Mouse (Mus musculus) intestine, embryonic 16.5 days (tissue): ENCODE data around the gene Aff3. TPM values are rescaled to one million over a fixed set of nuclear protein-coding genes. Genes with fewer than 3 reads are reported as not detected.
A peak's percentile ranks its signal among the peaks of the same experiment; 100 is the strongest.

Experiments
- ATAC-seq: fragments of 200-750 bp; cut with Nextera tagmentation; 2 replicates; pipeline ENCODE4 v1.8.0; 2017; ENCODE audit warnings: moderate TSS enrichment, moderate library complexity
- H3K27ac ChIP-seq: fragments of 300-500 bp; sonication (generic); 2 replicates; pipeline ENCODE4 v1.5.1; 2014; ENCODE audit warnings: mild to moderate bottlenecking, low read length
- H3K27me3 ChIP-seq: fragments of 300-500 bp; sonication (generic); replicated peaks from 2 replicates; pipeline ENCODE4 v1.6.1; 2014; ENCODE audit warnings: low read length, control low read depth, mixed read lengths; ENCODE audit not compliant: control insufficient read depth, insufficient read depth
- H3K36me3 ChIP-seq: fragments of 300-500 bp; sonication (generic); 2 replicates; pipeline ENCODE4 v1.6.1; 2014; ENCODE audit warnings: low read length, control low read depth; ENCODE audit not compliant: control insufficient read depth, insufficient read depth
- H3K4me1 ChIP-seq: fragments of 300-500 bp; sonication (generic); 2 replicates; pipeline ENCODE4 v1.6.1; 2014; ENCODE audit warnings: low read length, control low read depth, mixed read lengths; ENCODE audit not compliant: control insufficient read depth, insufficient read depth
- H3K4me2 ChIP-seq: fragments of 300-500 bp; sonication (generic); 2 replicates; pipeline ENCODE4 v1.6.1; 2014; ENCODE audit warnings: low read depth, low read length, control low read depth
- H3K4me3 ChIP-seq: fragments of 300-500 bp; sonication (generic); 2 replicates; pipeline ENCODE4 v1.5.1; 2014; ENCODE audit warnings: mild to moderate bottlenecking, low read length
- H3K9ac ChIP-seq: fragments of 300-500 bp; sonication (generic); 2 replicates; pipeline ENCODE4 v1.6.1; 2014; ENCODE audit warnings: low read depth, low read length
- H3K9me3 ChIP-seq: fragments of 300-500 bp; sonication (generic); 2 replicates; pipeline ENCODE4 v1.6.1; 2016; ENCODE audit warnings: low read length, control low read depth; ENCODE audit not compliant: control insufficient read depth
- WGBS: fragments of 180-500 bp; shearing (Covaris S2); extraction: QIAGEN DNeasy Blood & Tissue Kit; methylation state at CpG from one replicate; pipeline ENCODE4 v1.1.7; 2014; 5-methylcytosine and 5-hydroxymethylcytosine counted together
- polyA plus RNA-seq: library from polyadenylated mRNA; unstranded; fragments of >200 nt; fragmentation: Nextera tagmentation; extraction: Ambion mirVana; gene quantifications from 2 replicates; pipeline ENCODE4 v1.2.1, GENCODE M21; 2015

Gene Aff3
- polyA plus RNA-seq, 1 experiment from 2014 or later = 2.1 TPM

DNA sequence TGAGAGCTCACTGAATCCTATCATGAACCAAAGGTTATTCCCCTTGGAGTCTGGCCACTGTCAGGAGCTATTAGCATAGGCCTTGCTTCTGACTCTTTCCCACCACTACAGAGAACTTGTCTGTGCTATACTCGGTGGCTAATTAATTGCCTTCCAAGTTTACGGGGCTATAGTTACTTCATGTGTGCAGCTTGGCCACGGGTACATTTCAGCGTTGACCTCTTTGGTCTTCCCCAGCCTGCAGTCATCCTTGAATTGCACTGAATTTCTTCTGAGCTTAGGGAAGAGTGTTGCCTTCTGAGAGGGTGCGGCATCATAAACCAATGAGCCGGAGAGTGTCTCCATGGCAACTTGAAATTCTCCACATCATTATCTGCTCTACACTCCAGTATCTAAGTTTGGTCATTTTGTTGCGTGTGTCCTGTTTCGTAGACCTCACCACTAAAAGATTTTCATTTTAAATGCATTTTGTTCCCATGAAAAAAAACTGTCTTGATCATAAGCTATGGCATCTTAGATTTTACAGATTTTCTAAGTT is 467.5 kb downstream of the Aff3 start:
- WGBS = 72% methylated on average over 8 of the region's 8 CpGs

DNA sequence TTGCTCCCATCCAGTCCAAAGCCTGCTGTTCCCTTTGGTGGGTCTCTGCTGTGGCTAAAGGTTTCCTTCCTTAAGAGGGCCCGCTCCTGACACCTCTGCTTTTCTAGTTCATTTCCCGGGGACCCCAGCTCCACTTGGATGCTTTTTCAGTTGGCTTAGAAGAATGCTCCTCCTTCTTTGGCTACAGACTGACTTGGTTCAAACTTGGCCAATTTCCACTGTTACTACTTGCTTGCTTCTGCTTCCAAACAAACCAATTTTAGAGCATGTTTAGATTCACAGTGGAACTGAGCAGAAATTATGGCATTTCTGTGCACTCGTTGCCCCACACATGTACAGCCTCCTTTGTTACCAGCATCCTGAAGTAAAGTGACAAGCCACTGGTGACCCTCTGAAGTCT is 469.0 kb downstream of the Aff3 start:
- H3K9me3 ChIP-seq = no peaks in the 10 kb centered on the region
- H3K27ac ChIP-seq = no peak overlapping the region
- H3K4me1 ChIP-seq = no peaks in the 10 kb centered on the region
- no peak overlapping the region for H3K9ac ChIP-seq
- WGBS = 77% methylated on average over 3 of the region's 3 CpGs
- no peaks in the 10 kb centered on the region for H3K36me3 ChIP-seq
- H3K27me3 ChIP-seq = no peaks in the 10 kb centered on the region
- ATAC-seq = no peak
- H3K4me2 ChIP-seq = no peak overlapping the region
- no peak overlapping the region for H3K4me3 ChIP-seq

More for the DNA sequence above, 467.5 kb downstream of the Aff3 start:
- H3K4me3 ChIP-seq = no peak overlapping the region
- no peaks in the 10 kb centered on the region for H3K27me3 ChIP-seq
- H3K4me2 ChIP-seq = no peak overlapping the region
- no peak overlapping the region for H3K27ac ChIP-seq
- 0 out of 2 replicates have a peak, but pooled peaks cover 2% of the 10 kb centered on the region for H3K4me1 ChIP-seq
- no peaks in the 10 kb centered on the region for H3K9me3 ChIP-seq
- ATAC-seq = no peak
- H3K36me3 ChIP-seq = no peaks in the 10 kb centered on the region
- H3K9ac ChIP-seq = no peak overlapping the region

DNA sequence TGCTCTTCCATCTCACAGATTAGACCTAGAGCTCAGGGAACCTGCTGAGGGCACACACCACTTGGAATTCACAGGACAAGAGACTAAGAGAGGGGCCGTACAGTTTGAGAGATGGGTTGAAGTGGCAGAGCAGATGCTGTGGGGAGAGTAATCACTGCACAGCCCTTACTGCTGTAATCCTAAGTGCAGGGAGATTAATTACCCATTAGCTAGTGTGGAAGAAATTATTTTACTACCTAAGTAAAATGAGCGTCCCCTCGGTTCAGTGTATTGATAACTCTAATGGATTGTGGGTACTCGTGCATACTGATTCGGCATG is 478.6 kb downstream of the Aff3 start:
- Histone ChIP-seq H3K4me1 (no peaks in the 10 kb centered on the region), H3K36me3 (no peaks in the 10 kb centered on the region), H3K4me2 (no peak overlapping the region), H3K4me3 (no peak overlapping the region), H3K9me3 (no peaks in the 10 kb centered on the region), H3K27ac (no peak overlapping the region), H3K27me3 (no peaks in the 10 kb centered on the region), H3K9ac (no peak overlapping the region)
- 87% methylated on average over 5 of the region's 5 CpGs for WGBS
- ATAC-seq = no peak

DNA sequence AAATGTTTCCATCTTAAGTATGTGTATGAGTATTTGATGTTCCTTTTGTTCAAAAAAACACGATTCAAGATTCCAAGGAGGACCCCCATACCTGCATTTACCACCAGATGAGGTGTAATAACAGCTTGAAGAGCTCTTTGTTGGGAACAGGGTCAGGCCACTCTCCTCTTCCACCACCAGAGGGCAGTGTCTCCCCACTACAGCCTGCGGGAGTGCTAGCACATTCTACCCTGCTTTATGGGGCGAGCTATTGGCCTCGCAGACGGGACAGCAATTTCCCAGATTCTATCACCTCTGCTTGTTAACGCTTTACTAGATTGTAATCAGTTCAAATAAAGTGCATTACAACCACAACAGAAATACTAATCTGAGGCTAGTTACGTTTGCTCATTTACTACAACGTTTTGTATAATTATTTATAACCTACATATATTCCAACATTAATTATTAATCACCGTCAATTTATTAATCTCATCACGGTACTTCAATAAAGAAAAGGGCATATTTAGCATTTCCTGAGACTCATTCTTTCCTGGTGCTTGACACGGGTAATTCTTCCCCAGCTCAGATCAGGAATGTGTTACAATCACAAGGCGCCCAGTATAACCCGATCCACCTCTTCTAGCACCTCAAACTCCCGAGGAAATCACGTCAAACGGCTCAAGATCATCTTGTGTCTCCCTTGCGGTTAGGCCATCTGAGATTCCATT is 479.1 kb downstream of the Aff3 start:
- WGBS = 49% methylated on average over 17 of the region's 17 CpGs
- H3K4me1 ChIP-seq = no peaks in the 10 kb centered on the region
- no peak overlapping the region for H3K27ac ChIP-seq
- no peaks in the 10 kb centered on the region for H3K9me3 ChIP-seq
- no peak overlapping the region for H3K9ac ChIP-seq
- no peak overlapping the region for H3K4me3 ChIP-seq
- no peak overlapping the region for H3K4me2 ChIP-seq
- 0 out of 2 replicates have a peak, but pooled peaks have one; percentile 48 for ATAC-seq
- H3K36me3 ChIP-seq = no peaks in the 10 kb centered on the region
- H3K27me3 ChIP-seq = no peaks in the 10 kb centered on the region

DNA sequence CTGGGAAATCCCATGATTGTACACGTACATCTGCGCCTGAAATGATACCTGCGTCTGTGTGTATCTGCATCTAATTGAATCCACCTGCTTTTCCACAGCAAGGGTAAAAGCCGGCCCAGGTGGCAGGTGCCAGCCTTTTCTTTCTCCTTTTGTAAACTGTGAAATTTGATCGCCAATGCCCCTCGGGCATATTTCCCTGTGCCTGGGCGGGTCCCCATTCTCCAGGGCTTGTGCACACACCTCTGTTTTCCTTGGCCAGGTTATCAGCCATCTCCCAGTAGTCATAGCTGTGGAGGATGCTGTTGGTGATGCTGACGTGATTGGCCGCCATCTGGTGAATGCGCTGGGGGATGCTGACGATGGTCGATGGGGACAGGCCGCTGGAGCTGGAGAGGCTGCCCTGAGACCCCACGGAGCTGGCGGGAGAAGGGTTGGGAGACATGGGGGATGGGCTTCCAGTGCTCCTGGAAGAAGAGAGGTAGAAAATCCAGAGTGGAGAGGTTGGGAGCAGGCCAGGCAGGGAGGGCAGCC is 483.7 kb downstream of the Aff3 start:
- Histone ChIP-seq H3K4me1 (no peaks in the 10 kb centered on the region), H3K36me3 (no peaks in the 10 kb centered on the region), H3K27me3 (no peaks in the 10 kb centered on the region), H3K4me3 (no peak overlapping the region), H3K27ac (no peak overlapping the region), H3K9me3 (no peaks in the 10 kb centered on the region), H3K9ac (no peak overlapping the region), H3K4me2 (no peak overlapping the region)
- WGBS = 85% methylated on average over 15 of the region's 15 CpGs
- no peak for ATAC-seq

DNA sequence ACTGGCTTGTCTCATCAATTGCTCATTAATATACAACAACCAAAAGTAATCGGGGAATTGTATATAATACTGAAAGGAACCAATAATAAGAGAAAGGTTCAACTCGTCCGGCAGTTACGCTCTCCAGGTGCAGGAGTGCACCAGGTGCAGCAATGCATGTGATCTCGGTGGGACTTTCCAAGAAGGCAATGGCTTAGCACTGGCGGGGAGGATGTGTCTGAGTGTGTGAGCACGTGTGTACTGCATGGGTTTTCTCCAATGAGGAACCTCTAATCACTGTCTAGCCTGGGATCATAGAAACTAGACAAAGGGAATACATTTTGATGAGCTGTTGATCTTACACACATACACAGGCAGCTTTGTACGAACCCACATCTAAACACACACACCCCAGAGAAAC is 485.8 kb downstream of the Aff3 start:
- Histone ChIP-seq H3K36me3 (no peaks in the 10 kb centered on the region), H3K9me3 (no peaks in the 10 kb centered on the region), H3K4me1 (no peaks in the 10 kb centered on the region), H3K4me3 (no peak overlapping the region), H3K27me3 (no peaks in the 10 kb centered on the region), H3K27ac (no peak overlapping the region), H3K9ac (no peak overlapping the region), H3K4me2 (no peak overlapping the region)
- 88% methylated on average over 8 of the region's 8 CpGs for WGBS
- no peak for ATAC-seq

DNA sequence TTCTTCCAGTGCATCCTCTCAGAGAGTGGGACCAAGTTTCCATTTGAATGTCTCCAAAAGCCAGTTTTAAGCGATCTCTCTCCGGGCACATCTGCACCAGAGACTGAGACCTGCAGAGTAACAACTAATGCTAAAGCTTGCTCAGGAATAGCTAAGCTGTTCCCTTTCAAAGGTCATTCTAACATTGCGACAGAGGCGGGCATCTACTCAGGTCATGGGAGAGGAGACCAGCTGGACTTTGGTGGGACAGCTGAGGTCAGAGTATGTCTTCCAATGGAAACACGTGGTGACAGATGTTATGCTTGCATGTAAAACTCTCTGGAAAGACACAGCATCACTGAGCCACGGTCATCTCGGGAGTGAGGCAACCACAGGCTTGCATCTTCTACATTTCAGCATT is 488.7 kb downstream of the Aff3 start:
- Histone ChIP-seq H3K4me2 (no peak overlapping the region), H3K36me3 (no peaks in the 10 kb centered on the region), H3K9ac (no peak overlapping the region), H3K4me1 (no peaks in the 10 kb centered on the region), H3K9me3 (no peaks in the 10 kb centered on the region), H3K27ac (no peak overlapping the region), H3K27me3 (no peaks in the 10 kb centered on the region), H3K4me3 (no peak overlapping the region)
- no peak for ATAC-seq
- WGBS = 92% methylated on average over 7 of the region's 7 CpGs

DNA sequence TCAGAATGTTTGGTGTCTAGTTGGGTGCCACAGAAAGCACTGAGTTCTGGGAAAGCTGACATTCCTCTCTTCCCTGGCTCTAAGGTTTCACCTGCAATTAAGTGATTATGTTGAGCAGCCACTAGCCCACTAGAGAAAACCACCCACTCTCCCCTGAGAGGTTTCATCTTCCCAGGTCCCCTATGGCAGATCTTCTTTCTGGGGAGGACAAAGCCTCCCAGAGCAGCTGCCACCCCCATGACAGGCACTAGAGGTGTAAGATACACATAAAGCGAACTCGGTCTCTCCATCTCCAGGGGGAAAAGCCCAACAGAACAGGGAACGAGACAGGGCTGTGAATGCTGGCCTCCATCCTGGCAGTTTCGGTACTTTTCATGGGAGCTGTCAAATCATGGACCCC is 492.9 kb downstream of the Aff3 start:
- Histone ChIP-seq H3K9ac (no peak overlapping the region), H3K4me2 (no peak overlapping the region), H3K9me3 (no peaks in the 10 kb centered on the region), H3K27ac (no peak overlapping the region), H3K36me3 (no peaks in the 10 kb centered on the region), H3K4me3 (no peak overlapping the region), H3K4me1 (no peaks in the 10 kb centered on the region), H3K27me3 (no peaks in the 10 kb centered on the region)
- no peak for ATAC-seq
- 94% methylated on average over 4 of the region's 4 CpGs for WGBS

DNA sequence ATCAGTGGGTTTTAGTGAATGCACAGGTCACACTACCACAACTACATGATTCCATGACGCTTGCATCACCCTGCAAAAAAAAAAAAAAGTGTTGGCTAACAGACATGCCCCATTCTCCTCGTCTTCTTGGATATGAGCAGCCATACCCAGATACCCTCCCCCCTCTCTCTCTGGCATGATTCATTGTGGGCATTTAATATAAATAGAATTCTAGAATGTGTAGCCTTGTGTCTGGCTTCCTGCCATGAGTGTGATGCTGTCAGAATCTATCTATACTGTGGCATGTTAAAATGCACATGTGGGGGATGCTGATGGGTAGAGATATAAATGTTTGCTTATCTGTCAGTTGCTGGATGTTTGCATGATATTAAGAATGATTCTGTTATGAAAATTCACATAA is 499.1 kb downstream of the Aff3 start:
- no peak overlapping the region for H3K9ac ChIP-seq
- 46% methylated on average over 2 of the region's 2 CpGs for WGBS

More for the DNA sequence above, 499.1 kb downstream of the Aff3 start:
- Histone ChIP-seq H3K4me3 (no peak overlapping the region), H3K4me1 (no peaks in the 10 kb centered on the region), H3K9me3 (no peaks in the 10 kb centered on the region), H3K36me3 (no peaks in the 10 kb centered on the region), H3K27me3 (no peaks in the 10 kb centered on the region), H3K27ac (no peak overlapping the region), H3K4me2 (no peak overlapping the region)
- ATAC-seq = no peak
